Mouse (Mus musculus): ENCODE data around the gene Gm49320.

Gene Gm49320

GRCm38 (mm10) chr8:4238434-4239192 is at the start of gene Gm49320, which contains the start of gene Map2k7:
Gm49320 (plus strand) TSS chr8:4238865.
Map2k7 (plus strand) TSS chr8:4238740.
- peak; percentile 98 for DNase-seq (ENCODE audit: low read depth, low spot score)

GRCm38 (mm10) chr8:4189031-4189722 is 49.5 kb upstream of the Gm49320 start:
- no peak for DNase-seq (ENCODE audit: low read depth, low spot score)

DNA sequence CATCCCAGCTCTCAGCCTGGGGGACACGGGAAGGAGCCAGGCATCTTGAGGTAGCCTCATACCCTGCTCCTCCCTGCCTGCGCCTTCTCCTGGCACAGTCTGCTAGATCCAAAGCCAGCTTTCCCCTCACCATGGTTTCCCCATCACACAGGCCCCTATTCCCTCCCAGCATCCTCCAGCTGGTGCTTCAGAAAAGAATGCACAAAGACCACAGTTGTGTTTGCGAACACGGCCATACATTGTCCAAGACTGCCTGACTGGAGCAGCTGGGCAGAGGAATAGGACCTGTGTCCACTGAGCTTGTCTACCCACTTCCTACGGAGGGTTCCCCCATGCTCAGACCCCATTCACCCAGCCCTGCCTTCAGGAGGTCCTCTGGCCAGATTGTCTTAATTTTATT is 46.4 kb upstream of the Gm49320 start:
- DNase-seq (ENCODE audit: low read depth, low spot score) = peak; percentile 77

GRCm38 (mm10) chr8:4192807-4193587 is 45.7 kb upstream of the Gm49320 start:
- no peak for DNase-seq (ENCODE audit: low read depth, low spot score)

DNA sequence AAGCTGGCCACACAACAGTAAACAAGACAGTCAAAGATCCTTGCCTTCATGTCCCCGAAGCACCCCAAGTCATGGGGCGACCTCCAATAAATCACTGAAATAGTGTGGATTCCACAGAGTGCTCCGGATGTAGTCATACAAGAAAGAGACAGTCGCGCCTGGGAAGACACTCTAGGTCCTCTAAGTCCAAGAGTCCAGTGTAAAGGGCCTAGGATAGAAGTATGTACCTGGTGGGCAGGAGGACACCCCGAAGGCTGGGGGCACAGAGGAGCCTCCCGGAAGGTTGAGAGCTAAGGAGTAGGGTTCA is 45.1 kb upstream of the Gm49320 start:
- DNase-seq (ENCODE audit: low read depth, low spot score) = no peak

DNA sequence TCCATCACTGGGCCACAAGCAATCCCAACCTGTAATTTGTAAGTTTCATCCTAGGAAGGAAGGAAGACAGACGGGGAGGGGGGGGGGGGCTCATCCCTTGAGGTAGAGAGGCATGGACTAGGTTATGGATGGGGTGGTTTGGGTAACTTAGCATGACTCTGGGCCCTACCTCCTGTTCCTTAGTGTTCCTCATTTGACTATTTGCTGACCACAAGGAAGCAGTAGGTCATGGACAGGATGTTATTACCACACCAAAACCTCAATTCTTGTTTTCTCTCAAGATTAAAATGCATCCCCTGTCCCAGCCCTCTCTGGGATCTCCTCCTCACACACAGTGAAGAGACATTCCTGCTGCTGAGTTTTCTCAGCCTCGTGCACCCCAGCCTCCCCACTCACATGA is 37.3 kb upstream of the Gm49320 start:
- no peak for DNase-seq (ENCODE audit: low read depth, low spot score)

GRCm38 (mm10) chr8:4205246-4206123 is 33.2 kb upstream of the Gm49320 start:
- DNase-seq (ENCODE audit: low read depth, low spot score) = no peak

DNA sequence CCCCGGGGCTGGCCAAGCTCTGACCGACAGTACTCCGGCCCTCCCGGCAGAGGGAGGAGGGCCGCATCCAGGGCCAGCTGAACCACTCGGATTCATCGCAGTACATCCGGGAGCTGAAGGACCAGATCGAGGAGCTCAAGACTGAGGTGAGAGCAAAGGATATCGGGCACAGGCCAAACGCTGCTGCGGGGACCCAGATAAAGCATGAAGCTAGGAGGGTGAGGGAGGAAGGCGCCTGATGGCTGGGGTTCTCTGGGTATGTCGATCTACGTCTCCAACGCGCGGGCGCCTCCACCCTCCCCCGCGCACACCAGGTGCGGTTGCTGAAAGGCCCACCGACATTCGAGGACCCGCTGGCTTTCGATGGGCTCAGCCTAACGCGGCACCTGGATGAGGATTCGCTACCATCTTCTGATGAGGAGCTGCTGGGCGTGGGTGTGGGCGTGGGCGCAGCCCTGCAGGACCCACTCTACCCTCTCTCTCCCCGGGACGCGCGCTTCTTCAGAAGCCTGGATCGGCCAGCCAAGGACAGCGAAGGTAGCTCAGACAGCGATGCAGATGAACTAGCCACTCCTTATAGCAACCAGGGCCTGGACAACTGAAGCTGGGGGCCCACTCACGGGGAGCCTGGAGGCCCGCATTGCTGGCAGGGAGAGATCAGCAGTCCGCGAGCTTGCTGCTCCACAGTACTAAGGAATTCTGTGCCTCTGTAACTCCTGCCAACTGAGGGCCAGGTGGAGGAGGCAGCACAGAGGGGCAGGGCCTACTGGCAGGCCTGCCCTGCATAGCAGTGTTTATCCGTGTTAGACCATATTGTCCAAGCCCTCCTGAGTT is 32.3 kb upstream of the Gm49320 start:
- DNase-seq (ENCODE audit: low read depth, low spot score) = no peak

GRCm38 (mm10) chr8:4207016-4207350 is 31.7 kb upstream of the Gm49320 start:
- no peak for DNase-seq (ENCODE audit: low read depth, low spot score)

- no peak for DNase-seq (ENCODE audit: low read depth, low spot score)
Observed at GRCm38 (mm10) chr8:4211097-4211496, 27.6 kb upstream of the Gm49320 start.

GRCm38 (mm10) chr8:4212809-4213209 is 25.9 kb upstream of the Gm49320 start:
- DNase-seq (ENCODE audit: low read depth, low spot score) = no peak

GRCm38 (mm10) chr8:4213210-4214005 is 25.3 kb upstream of the Gm49320 start:
- DNase-seq (ENCODE audit: low read depth, low spot score) = no peak

- no peak for DNase-seq (ENCODE audit: low read depth, low spot score)
Observed at GRCm38 (mm10) chr8:4214006-4214980, 24.4 kb upstream of the Gm49320 start.

DNA sequence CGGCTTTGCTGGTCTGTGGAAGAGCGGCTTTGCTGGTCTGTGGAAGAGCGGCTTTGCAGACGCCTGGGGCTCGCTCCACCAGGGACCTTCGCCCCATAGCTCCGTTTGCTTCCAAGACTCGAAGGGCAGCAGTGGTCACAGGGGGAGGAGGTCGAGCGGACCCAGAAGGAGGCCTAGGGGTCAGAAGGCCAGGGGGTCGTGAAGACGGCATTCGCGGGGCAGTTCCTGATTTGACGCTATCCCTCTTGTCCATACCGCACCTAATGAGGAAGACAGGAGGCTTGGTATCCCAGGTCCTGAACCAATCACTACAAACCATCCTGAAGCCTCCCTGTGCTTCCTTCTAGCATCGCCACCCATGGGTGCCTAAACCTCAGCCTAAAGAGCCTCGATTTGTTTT is 22.4 kb upstream of the Gm49320 start:
- DNase-seq (ENCODE audit: low read depth, low spot score) = no peak

DNA sequence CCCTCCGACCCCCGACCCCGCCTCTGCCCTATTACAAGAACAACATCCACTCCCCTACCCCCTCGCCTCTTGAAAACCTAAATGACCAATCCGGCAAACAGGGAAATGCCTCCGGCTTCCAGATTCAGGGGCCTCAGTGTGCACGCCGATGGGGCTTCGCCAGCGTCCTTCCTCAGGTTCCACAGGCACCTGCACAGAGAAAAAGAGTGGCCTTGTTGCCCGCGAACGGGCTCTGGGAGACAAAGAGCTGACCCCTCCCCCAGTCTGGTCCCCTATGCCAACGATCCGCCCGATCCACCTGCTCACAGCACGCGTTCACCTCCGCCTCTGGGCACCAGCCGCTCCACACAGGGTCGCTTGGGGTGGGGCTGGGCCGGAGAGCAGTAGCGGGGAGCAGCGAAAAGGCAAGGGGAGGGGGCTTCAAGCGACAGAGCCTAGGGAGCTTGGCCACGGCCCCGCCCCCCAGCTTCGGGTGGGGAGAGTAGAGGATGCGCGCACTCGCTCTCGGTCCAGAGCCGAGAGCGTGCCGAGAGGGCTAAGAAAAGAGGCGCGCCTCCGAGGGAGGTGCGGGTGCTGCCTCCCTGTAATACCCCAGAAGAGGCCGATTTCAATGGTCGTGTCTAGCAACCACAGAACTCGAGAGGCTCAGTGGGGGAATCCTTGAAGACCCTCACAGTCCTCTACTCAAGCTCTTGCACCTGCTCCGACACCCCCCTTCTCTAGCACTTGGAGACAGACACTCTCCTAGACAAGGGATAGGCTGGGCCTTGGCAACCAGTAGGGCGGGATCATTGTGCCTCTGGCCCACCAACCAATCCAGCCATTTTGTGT is 21.7 kb upstream of the Gm49320 start, which contains the start of gene Prr36:
Gene Prr36 (minus strand): TSS at position 669 of the 831 bp plus-strand sequence.
- DNase-seq (ENCODE audit: low read depth, low spot score) = peak; percentile 71

DNA sequence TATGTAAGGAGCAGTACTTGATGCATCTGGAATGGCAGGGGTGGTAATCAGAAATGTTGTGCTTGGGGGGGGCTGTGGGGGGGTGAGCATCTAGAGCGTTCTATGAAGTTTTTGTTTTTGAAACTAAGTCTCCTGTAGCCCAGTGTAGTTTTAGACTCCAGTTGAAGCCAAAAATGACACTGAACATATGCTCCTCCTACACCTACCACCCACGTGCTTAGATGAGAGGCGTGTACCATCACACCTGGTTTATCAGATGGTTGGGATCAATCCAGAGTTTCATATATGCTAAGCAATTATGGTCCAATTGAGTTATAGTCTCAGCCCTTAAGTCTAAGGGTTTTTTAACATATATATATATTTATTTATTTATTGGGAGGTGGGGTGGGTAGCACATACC is 19.0 kb upstream of the Gm49320 start:
- no peak for DNase-seq (ENCODE audit: low read depth, low spot score)

GRCm38 (mm10) chr8:4222059-4222458 is 16.6 kb upstream of the Gm49320 start:
- no peak for DNase-seq (ENCODE audit: low read depth, low spot score)

DNA sequence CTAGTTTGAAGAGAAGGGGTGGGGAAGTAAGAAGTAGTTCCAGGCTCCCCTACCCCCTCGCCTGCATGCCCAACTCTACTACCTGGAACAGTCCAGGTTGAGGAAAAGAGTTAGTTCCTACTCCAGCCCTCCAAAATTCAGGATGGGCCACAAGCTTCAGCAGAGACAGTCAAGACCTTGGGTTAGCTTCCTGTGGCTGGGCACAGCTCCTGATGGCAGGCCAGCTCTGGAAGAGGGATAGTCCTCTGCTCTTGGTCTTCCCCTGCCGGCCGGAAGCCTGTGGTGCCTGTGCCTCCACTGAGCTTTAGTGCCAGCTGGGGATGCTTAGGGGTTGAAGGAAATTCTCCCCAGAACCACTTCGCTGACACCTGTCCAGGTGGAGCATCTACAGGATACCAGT is 12.3 kb upstream of the Gm49320 start:
- DNase-seq (ENCODE audit: low read depth, low spot score) = no peak
